ENCODE assay signal across 26 mouse cellular contexts in genomic region chr16:8418126-8418525, GRCm38 (mm10). TPM values are rescaled to one million over a fixed set of nuclear protein-coding genes. Genes with fewer than 3 reads are reported as not detected.
DNase-seq lines count a peak whose midpoint lies in the region; ATAC-seq lines count a peak whose summit lies in the region.
"Had no signal": no experiment of that assay in that cellular context is flagged by ENCODE, and none has a peak within 500 bp of the region (broad histone marks: within the 10 kb centered on the region; RNA-seq: fewer than 3 reads in every experiment).

No protein-coding gene starts in this region.

- H3K4me3 ChIP-seq in forebrain, embryonic 11.5 days (ENCODE audit: low read depth, low read length): no peak overlapping the region
- H3K4me3 ChIP-seq in forebrain, embryonic 12.5 days (replicated peaks): no peak overlapping the region
- H3K4me3 ChIP-seq in heart, embryonic 10.5 days: no peak overlapping the region
- H3K4me3 ChIP-seq in embryonic facial prominence, embryonic 10.5 days: no peak overlapping the region
- H3K4me3 ChIP-seq: embryonic facial prominence, embryonic 13.5 days; embryonic facial prominence, embryonic 15.5 days; erythroblast, embryonic 14.5 days; forebrain, embryonic 10.5 days had no signal

- WGBS in forebrain, embryonic 11.5 days: 84% methylated on average over 3 of the region's 3 CpGs
- WGBS in forebrain, embryonic 12.5 days: 84% methylated on average over 3 of the region's 3 CpGs
- 77% methylated on average over 3 of the region's 3 CpGs for WGBS in heart, embryonic 10.5 days
- WGBS in embryonic facial prominence, embryonic 10.5 days: 91% methylated on average over 3 of the region's 3 CpGs

- ATAC-seq in forebrain, embryonic 11.5 days (replicated peaks; ENCODE audit: low FRiP score): no peak
- no peak for ATAC-seq in forebrain, embryonic 12.5 days (ENCODE audit: low FRiP score)
- ATAC-seq: activated CD4-positive, CD25-positive, alpha-beta regulatory T cell, adult 4 months; CD4-positive, CD25-positive, alpha-beta regulatory T cell, adult 4 months; forebrain, embryonic 14.5 days; forebrain, embryonic 16.5 days; Patski had no signal

- H3K9me3 ChIP-seq in forebrain, embryonic 11.5 days (ENCODE audit: control insufficient read depth, low read length): no peaks in the 10 kb centered on the region
- no peaks in the 10 kb centered on the region for H3K9me3 ChIP-seq in forebrain, embryonic 12.5 days
- no peaks in the 10 kb centered on the region for H3K9me3 ChIP-seq in heart, embryonic 10.5 days
- H3K9me3 ChIP-seq in embryonic facial prominence, embryonic 10.5 days: no peaks in the 10 kb centered on the region
- H3K9me3 ChIP-seq: embryonic facial prominence, embryonic 13.5 days; embryonic facial prominence, embryonic 15.5 days; forebrain, embryonic 10.5 days; G1E had no signal

- H3K9ac ChIP-seq in forebrain, embryonic 11.5 days (ENCODE audit: low read length): no peak overlapping the region
- no peak overlapping the region for H3K9ac ChIP-seq in forebrain, embryonic 12.5 days
- H3K9ac ChIP-seq: embryonic facial prominence, embryonic 13.5 days; embryonic facial prominence, embryonic 15.5 days had no signal

- H3K36me3 ChIP-seq in forebrain, embryonic 11.5 days (ENCODE audit: control insufficient read depth, insufficient read depth, low read length): no peaks in the 10 kb centered on the region
- H3K36me3 ChIP-seq in forebrain, embryonic 12.5 days (replicated peaks): no peaks in the 10 kb centered on the region
- no peaks in the 10 kb centered on the region for H3K36me3 ChIP-seq in heart, embryonic 10.5 days
- no peaks in the 10 kb centered on the region for H3K36me3 ChIP-seq in embryonic facial prominence, embryonic 10.5 days (replicated peaks)
- H3K36me3 ChIP-seq: embryonic facial prominence, embryonic 13.5 days; embryonic facial prominence, embryonic 15.5 days; forebrain, embryonic 10.5 days; G1E had no signal

- no peaks in the 10 kb centered on the region for H3K4me1 ChIP-seq in forebrain, embryonic 11.5 days (replicated peaks; ENCODE audit: control insufficient read depth, insufficient read depth, low read length)
- peaks cover 3% of the 10 kb centered on the region; the same call in 1 of the 2 replicates for H3K4me1 ChIP-seq in forebrain, embryonic 12.5 days
- H3K4me1 ChIP-seq in heart, embryonic 10.5 days: no peaks in the 10 kb centered on the region
- no peaks in the 10 kb centered on the region for H3K4me1 ChIP-seq in embryonic facial prominence, embryonic 10.5 days
- H3K4me1 ChIP-seq: embryonic facial prominence, embryonic 13.5 days; embryonic facial prominence, embryonic 15.5 days had no signal

- H3K27ac ChIP-seq in forebrain, embryonic 11.5 days (ENCODE audit: low read depth, low read length): no peak overlapping the region
- no peak overlapping the region for H3K27ac ChIP-seq in forebrain, embryonic 12.5 days
- H3K27ac ChIP-seq in heart, embryonic 10.5 days: no peak overlapping the region
- H3K27ac ChIP-seq in embryonic facial prominence, embryonic 10.5 days (replicated peaks): no peak overlapping the region
- H3K27ac ChIP-seq: embryonic facial prominence, embryonic 13.5 days; embryonic facial prominence, embryonic 15.5 days; forebrain, embryonic 10.5 days had no signal

- DNase-seq in forebrain, embryonic 11.5 days (ENCODE audit: low spot score): peak; percentile 42
- peak; percentile 58 for DNase-seq in heart, embryonic 10.5 days (ENCODE audit: low spot score)
- no peak for DNase-seq in heart, postnatal 4 days
- peak; percentile 5 for DNase-seq in embryonic facial prominence, embryonic 10.5 days (ENCODE audit: low spot score)
- DNase-seq in yolk sac, embryonic 10.5 days (ENCODE audit: low spot score): no peak
- DNase-seq: adrenal gland, adult 8-10 months; adrenal gland, postnatal 14 days; adrenal gland, postnatal 36 days; B cell, adult 2 months; cerebellum, adult 11-12 months; cerebellum, adult 2 months; cerebellum, adult 9-10 months had no signal

- H3K4me2 ChIP-seq in forebrain, embryonic 11.5 days (ENCODE audit: low read depth, low read length, severe bottlenecking): no peak overlapping the region
- no peak overlapping the region for H3K4me2 ChIP-seq in forebrain, embryonic 12.5 days
- H3K4me2 ChIP-seq: embryonic facial prominence, embryonic 13.5 days; embryonic facial prominence, embryonic 15.5 days had no signal

- no peaks in the 10 kb centered on the region; the same call in 1 of the 2 replicates for H3K27me3 ChIP-seq in forebrain, embryonic 11.5 days (ENCODE audit: control insufficient read depth, insufficient read depth, low read length)
- H3K27me3 ChIP-seq in forebrain, embryonic 12.5 days: peaks cover 11% of the 10 kb centered on the region
- H3K27me3 ChIP-seq in heart, embryonic 10.5 days (ENCODE audit: insufficient read depth, poor library complexity, severe bottlenecking): peaks cover 23% of the 10 kb centered on the region
- peaks cover 27% of the 10 kb centered on the region for H3K27me3 ChIP-seq in embryonic facial prominence, embryonic 10.5 days (replicated peaks; ENCODE audit: low read depth, poor library complexity, severe bottlenecking)

RNA-seq across cellular contexts. Expression of gene Tmem114, which starts 6.8 kb away (rescaled TPM):
- not detected in 2 replicates for polyA plus RNA-seq in forebrain, embryonic 11.5 days (2014; fragmentation: Nextera tagmentation; extraction: Ambion mirVana)
- polyA plus RNA-seq in forebrain, embryonic 12.5 days (2016; fragmentation: Nextera tagmentation; extraction: Ambion mirVana): not detected in 2 replicates
- not detected in 2 replicates for polyA plus RNA-seq in heart, embryonic 10.5 days (2016; fragmentation: Nextera tagmentation; extraction: Ambion mirVana)
- total RNA-seq in heart, postnatal 4 days (2021): not detected
- polyA plus RNA-seq in embryonic facial prominence, embryonic 10.5 days (2016; fragmentation: Nextera tagmentation; extraction: Ambion mirVana): 0.21 TPM in 1 of 2 replicates, not detected in the other
- total RNA-seq: adrenal gland, adult 18-20 months; adrenal gland, adult 8-10 months; adrenal gland, postnatal 14 days; adrenal gland, postnatal 36 days; CH12.LX; G1E had no signal
- polyA plus RNA-seq: activated CD4-positive, CD25-positive, alpha-beta regulatory T cell, adult 4 months; CD4-positive, CD25-positive, alpha-beta regulatory T cell, adult 4 months; embryonic facial prominence, embryonic 11.5 days; embryonic facial prominence, embryonic 13.5 days; embryonic facial prominence, embryonic 15.5 days; erythroblast, embryonic 14.5 days; forebrain, embryonic 14.5 days; G1E; Patski had no signal

RNA-seq across cellular contexts. Expression of gene Mettl22, which starts 52.5 kb away (rescaled TPM):
- 16.4 and 22.1 TPM in 2 replicates for polyA plus RNA-seq in forebrain, embryonic 11.5 days (2014; fragmentation: Nextera tagmentation; extraction: Ambion mirVana)
- 19.3 and 21.1 TPM in 2 replicates for polyA plus RNA-seq in forebrain, embryonic 12.5 days (2016; fragmentation: Nextera tagmentation; extraction: Ambion mirVana)
- polyA plus RNA-seq in heart, embryonic 10.5 days (2016; fragmentation: Nextera tagmentation; extraction: Ambion mirVana): 38.0 and 54.3 TPM in 2 replicates
- total RNA-seq in heart, postnatal 4 days (2021): 10 to 100 TPM; 30.3 to 34.3 TPM
- polyA plus RNA-seq in embryonic facial prominence, embryonic 10.5 days (2016; fragmentation: Nextera tagmentation; extraction: Ambion mirVana): 19.8 and 23.8 TPM in 2 replicates

Comparison
In these comparisons a context has a peak if more than half of its experiments do, and no peak if none do; other contexts are left out.
1. DNase-seq: peak in forebrain, embryonic 11.5 days (single experiment), heart, embryonic 10.5 days (single experiment) and embryonic facial prominence, embryonic 10.5 days (single experiment); none in heart, postnatal 4 days (single experiment) and yolk sac, embryonic 10.5 days (single experiment).